Mouse (Mus musculus): ENCODE data around the gene Tmem147.

Tmem147 gene

DNA sequence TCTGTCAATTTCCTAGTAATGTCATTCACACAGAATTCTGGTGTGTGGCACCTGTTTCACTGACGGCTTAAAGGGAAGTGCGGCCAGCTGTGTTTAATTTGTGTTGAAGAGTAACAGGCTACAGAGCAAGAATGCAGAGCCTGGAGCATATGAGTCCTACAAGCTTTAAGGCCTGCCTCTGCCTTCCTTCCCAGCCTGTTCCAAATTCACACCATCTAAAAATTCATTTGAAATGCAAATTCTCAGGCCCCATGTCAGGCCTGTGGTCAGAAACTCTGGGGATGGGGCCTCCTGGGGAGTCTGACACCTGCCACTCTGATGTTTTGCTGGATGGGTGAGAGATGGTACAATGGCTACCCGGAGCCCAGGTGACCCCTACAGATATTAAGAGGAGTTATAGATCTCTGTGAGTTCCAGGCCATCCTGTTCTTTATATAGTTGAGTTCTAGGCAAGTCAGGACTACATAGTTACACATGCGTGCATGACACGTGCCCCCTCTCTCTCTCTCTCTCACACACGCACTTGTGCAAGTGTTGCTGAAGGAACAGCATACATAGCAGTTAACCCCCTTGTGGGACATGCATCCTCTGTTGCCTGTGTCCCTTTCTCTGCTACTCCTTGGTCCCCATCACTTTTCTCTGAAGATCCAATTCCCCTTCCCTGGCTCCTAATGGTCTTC lies 5.9 kb downstream of the Tmem147 start:
- no peak for DNase-seq

DNA sequence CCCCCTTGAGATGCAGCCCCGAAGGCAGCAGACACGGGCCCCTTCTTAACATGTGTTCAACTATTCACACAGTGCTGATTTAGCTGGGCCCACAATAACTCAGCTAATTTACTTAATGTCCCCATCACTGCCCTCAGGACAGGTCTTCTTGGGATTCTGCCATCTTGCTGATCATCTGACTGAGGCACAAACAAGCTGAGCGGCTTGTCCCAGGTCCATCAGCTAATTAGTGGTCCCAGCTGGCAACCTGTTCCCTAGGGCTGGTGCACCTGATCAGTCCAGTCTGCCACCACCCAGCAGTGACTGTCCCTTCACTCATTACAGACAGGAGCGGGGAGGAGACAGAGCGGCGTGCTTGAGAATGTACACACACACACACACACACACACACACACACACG lies 8.1 kb downstream of the Tmem147 start:
- DNase-seq = no peak

DNA sequence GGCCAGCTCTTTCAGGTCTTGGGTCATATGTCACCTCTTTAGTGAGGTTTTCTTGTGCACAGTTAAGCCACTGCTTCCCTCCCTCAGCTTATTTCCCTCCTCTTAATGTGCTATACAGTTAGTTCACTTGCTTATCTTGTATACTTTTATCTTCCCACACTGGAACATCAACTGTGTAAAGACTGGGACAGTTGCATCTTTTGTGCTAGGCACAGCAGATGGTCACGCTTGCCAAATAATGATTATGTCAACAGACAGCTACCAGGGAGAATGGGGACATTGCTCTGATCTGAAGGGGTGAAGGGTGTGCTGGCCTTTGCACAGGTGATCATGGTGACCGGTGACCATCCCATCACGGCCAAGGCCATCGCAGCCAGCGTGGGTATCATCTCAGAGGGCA lies 9.7 kb downstream of the Tmem147 start:
- no peak for DNase-seq

DNA sequence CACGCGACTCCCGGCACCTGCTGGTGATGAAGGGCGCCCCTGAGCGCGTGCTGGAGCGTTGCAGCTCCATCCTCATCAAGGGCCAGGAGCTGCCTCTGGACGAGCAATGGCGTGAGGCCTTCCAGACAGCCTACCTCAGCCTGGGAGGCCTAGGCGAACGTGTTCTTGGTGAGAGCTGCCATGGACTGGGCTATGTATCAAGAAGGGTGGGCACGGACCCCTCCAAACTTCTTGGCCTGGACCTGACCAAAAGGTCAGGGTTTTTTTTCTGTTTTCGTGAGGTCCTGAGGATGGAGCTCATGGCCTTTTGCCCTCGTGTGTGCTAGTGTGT lies 11.7 kb downstream of the Tmem147 start:
- no peak for DNase-seq

DNA sequence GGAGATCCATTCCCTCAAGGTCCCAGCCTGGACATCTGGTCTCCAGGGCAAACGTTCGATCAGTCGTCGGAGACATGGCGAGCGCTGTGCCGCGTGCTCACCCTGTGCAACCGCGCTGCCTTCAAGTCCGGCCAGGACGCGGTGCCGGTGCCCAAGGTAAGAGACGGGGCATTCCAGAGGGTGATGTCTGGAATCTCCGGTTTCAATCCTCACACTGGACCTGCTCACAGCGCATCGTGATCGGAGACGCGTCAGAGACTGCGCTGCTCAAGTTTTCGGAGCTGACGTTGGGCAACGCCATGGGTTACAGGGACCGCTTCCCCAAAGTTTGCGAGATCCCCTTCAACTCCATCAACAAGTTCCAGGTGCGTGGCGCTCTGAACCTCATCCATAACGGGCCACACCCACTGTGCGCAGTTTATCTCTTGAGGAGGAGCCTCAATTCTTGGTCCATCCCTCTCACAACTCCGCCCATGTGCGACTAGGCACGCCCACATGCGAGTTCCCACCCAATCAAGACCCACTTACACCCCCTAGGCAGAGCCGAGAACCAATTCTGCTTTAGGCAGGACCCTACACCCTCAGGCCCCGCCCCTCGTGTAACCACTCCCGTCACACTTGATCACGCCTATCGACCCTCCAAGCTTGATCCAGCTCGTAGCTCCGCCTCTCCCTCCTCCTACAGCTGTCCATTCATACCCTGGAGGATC lies 12.2 kb downstream of the Tmem147 start:
- peak; percentile 62 for DNase-seq

DNA sequence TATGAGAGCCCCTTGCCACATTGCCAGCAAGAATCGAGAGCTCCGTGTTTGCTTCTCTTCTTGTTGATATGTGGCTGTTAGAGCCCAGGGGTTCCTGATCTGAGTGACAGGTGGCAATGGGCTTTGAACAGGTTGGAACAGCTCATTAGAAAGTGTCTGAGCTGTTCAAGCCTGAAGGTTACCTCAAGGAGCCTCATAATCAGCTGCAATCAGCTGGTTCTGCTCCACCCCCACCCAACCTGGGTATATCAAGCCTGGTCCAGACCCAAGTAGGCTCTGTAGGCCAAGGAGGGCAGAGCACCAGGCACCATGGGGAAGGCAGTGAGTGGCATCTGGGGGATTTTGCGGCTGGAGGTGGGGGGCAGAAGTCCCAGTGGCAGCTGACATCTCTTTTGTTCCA lies 17.4 kb downstream of the Tmem147 start, which contains the start of gene Atp4a:
Gene Atp4a (plus strand): TSS at position 268 of the 400 bp plus-strand sequence.
- no peak for DNase-seq

DNA sequence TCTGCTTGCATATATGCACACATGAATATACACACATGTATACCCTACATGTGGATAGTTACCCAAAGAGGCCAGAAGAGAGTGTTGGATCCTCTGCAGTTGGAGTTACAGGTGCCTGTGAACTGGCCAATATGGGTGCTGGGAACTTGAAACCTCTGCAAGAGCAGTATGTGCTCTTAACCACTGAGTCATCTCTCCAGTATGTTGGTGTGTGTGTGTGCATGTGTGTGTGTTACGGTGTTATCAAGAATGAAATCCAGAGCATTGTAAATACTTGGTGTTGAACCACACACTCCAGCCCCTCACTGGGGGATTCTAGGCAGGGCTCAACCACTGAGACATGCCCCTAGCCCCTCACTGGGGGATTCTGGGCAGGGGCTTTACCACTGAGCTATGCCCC lies 21.9 kb downstream of the Tmem147 start:
- no peak for DNase-seq

DNA sequence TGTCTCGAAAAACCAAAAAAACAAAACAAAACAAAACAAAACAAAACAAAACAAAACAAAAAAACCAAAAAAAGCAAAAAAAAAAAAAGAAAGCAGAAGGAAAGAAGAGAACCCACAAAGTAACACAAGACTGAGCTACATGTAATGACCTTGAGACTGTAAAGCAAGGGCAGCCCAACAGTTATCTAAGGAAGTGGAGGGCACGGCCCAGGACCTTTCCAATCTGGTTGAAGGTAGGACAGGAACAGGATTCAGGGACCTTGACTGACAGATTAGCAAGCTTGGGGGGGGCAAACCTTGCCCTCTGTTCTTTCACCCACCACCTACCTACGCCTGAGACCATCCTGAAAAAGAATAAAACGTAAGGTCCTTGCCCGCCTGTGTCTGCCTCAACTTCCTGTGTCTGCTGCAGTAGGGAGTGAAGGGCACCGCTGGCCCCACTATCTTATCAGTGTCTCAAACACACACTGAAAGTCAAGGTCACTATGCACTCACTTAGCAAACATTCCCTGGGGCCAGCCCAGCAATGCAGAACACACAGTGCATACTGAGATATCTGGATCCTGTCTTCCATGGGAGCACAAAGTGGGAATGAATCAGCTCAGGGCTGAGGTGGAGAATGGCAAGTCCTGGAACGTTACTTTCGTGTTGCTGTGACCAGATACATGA lies 23.0 kb downstream of the Tmem147 start:
- no peak for DNase-seq

DNA sequence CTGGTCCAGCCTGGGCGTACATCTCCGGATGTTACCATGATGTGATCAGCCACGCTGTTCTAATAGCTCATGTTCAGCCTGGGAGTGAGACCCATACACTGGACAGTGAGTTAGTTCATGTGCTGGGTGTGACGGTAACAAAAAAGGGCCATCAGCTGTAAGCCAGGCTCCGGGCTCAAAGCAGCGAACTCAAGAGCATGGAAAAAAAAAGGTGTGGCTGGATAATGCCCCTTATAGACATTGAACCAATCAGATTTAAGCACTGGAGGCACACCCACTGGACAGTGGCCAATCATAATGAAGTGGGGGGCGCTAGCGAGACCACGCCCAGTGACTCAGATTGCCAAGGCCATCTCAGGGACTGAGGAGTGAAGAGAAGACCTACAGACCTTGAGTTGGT lies 30.8 kb downstream of the Tmem147 start, which contains the start of gene 2200002J24Rik:
Gene 2200002J24Rik (plus strand): TSS at position 338 of the 400 bp plus-strand sequence.
- DNase-seq = no peak

DNA sequence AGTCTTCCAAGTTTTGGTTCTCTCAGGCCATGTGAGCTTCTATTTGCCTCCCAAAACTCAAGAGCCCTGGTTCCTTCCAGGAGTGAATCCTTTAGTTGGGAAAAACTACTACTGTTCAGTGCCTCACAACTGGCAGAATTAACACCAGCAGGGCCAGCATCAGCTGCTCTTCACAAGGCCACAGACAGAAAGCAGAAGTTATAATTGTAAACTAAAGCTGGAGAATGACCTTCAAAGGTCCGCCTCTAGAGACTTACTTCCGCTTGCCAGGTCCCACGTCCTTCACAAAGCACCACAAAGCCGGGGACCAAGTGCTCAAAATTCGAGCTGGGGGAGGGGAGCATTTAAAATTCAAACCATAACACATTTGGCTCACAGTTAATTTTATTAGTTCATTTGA lies 31.2 kb downstream of the Tmem147 start:
- no peak for DNase-seq

DNA sequence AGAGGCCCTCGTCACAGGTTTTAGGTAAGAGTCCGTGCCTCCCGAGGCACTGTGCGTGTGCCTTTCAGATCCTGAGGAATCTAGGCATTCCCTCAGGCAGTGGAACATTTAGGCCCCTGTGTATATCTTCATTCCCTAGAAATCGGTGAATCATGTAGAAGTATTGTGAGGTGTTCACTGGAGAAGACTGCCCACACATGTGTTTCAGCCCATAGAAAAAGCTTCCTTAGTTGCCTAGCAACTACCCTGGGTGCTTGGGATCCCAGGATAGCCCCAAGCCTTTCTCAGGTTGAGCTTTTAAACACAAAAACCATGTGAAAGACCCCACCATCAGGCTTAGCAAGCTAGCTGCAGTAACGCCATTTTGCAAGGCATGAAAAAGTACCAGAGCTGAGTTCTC lies 41.0 kb downstream of the Tmem147 start:
- DNase-seq = peak; percentile 18

DNA sequence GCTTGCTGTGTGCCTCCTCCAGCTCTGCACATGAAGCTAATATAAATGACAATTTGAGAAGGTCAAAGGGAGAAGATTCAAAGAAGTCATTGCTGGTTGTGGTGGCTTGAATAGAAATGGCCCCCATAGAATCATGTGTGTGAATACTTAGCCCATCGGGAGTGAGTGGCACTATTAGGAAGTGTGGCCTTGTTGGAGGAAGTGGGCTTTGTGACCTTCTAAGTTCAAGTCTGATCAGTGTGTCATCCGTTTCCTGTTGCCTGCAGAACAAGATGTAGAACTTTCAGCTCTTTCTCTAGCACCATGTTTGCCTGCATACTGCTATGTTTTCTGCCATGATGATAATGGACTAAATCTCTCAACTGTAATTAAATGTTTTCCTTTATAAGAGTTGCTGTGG lies 45.9 kb downstream of the Tmem147 start:
- DNase-seq = no peak

DNA sequence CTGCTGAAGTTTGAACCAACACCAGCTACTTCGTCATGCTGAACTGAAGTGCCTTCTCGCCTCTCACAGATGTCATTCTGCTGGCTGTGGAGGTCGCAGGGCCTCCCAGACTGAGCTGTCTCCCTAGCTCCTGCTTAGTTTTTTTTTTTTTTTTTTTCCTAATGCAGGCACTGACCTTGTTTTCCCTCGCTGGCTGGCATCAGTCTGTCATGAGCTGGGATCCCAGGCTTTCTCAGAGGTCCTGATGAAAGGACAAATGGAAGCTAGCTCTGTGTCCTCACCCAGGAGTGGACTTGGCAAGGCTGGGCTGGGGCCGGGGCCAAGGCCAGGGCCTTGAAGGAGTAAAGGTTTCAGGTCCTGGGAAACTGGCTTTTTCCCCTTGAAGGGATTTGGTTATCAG lies 47.4 kb downstream of the Tmem147 start:
- no peak for DNase-seq

DNA sequence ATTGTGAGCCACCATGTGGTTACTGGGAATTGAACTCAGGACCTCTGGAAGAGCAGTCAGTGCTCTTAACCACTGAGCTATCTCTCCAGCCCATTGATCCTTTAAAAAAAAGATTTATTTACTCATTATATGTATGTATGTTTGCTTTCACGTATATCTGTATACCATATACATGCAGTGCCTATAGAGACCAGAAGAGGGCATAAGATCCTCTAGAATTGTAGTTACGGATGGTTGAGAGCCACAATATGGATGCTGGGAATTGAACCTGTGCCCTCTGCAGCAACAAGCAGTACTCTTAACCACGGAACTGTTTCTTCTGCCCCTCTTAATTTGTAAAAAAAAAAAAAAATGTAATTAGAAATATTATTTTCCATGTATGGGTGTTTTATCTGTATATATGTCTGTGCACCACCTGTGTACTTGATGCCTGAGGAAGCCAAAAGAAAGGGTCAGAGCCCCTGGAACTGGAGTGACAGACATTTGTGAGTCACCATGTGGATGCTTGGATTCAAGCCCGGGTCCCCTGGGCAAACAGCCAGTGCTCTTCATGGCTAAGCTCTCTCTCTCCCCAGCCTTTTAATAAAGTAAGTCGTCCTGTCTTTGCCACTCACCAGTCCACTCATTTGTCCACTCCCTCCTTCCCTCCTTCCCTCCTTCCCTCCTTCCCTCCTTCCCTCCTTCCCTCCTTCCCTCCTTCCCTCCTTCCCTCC lies 50.9 kb downstream of the Tmem147 start:
- no peak for DNase-seq

All from right cerebral cortex, adult 18-20 months (tissue).